Mouse (Mus musculus): Measurements from ENCODE around the gene Ndufs2. TPM values are rescaled to one million over a fixed set of nuclear protein-coding genes. Genes with fewer than 3 reads are reported as not detected.
"Not testable (repeated sequence)": the region's sequence is repeated elsewhere in the genome, so short reads cannot be mapped to it uniquely, and the experiment has no call there.

Gene Ndufs2
- total RNA-seq, 2 experiments from 2014 or later = 446 to 477 TPM

DNA sequence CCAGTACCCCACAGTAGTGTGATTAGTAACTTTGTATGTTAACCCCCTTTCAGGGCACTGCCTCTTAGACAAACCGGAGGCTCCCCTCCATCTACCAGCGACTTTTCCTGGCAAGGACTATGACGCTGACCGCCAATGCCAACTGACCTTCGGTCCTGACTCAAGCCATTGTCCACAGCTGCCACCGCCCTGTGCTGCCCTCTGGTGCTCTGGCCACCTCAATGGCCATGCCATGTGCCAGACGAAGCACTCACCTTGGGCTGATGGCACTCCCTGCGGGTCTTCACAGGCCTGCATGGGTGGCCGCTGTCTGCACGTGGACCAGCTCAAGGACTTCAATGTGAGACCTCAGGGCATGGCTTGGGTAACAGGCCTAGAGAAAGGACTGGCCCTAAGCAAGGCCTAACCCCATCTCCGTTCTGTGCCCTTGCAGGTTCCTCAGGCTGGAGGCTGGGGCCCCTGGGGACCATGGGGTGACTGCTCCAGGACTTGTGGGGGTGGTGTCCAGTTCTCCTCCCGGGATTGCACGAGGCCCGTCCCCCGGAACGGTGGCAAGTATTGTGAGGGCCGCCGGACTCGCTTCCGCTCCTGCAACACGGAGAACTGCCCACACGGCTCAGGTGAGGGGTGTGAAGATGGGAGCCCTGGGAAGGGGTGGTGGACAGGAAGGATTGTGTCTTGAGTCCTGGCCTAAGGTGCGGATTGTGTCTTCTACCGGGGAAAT lies 5.1 kb upstream of the Ndufs2 start:
- DNase-seq (ENCODE audit: low spot score in 2 of 2) = no peak

GRCm38 (mm10) chr1:171252415-171252814 lies 1.2 kb upstream of the Ndufs2 start:
- DNase-seq (ENCODE audit: low spot score in 2 of 2) = no peak

DNA sequence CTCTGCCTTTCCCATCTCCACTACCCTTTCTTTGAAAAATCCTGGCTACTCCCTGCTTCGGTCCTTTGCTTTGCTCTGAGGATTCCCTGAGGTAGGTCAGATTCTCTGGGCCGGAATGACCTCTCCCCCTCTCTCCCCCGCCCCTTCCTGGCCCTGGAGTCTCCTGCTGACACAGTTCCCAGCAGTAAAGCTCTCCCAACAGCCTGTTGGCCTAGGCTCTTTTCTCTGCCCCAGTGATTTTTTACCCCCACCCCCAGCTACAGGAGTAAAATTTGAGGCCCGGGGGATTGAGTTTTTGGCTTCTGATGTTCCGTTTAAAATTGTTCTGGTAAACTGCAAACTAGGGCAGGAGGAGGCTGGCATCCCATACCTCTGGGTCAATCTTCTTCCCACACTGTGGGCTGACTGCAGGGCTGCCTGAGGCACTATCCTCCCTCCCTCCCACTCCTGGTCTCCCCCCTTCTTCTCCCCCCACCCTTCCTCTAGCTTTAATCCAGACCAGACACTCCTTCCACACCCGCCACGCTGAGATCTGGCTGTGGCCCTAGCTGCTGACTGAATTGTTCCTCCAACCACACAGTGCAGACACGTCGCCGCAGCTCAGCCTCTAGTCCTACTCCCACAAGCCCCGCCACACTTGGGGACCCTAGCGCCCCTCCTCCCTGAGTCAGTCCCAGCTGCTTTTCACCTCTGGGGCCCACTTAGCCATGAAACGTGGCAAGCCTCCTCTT lies 571 bp upstream of the Ndufs2 start:
- no peak for DNase-seq (ENCODE audit: low spot score in 2 of 2)

GRCm38 (mm10) chr1:171249913-171250600 lies 1.1 kb downstream of the Ndufs2 start, which contains the start of gene Adamts4:
TSS of gene Adamts4 (plus strand) at chr1:171250421.
- DNase-seq (ENCODE audit: low spot score in 2 of 2) = no peak

DNA sequence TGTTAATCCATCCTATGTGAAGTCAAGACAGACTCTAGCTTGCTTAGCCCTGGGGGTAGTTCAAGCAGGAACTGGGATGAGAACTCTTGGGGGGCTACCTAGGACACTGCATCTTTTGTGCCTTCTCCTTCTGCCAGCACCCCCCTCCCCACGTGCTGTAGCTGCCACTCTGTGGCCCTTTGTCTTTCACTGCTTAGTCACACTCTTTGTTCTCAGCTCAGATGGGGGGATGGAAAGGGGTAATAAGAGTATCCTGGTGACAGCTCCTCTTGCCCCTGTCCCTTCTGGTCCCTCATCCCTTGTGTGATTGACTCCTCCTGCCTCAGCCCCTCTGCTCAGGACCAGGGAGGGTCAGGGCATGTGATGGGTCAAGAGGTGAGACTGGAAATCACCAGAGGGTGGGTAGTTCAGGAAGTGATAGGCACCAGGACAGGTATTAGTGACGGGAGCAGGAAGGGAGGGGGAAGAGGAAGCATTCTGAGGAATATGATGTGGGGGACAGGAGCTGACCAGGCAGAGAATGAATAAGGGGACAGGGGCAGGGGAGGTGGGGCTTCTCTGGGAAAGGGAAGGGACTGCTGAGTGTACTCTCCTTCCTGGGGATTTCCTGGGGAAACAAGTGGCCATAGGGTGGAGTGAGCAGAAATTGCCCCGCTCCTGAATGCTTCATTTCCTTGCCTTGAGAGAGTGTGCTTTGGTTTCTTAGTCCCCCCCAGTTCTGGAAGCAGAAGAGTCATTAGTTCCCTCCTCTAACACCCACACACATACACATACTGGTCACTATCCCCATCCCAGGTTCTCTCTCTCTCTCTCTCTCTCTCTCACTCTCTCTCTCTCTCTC lies 2.6 kb downstream of the Ndufs2 start:
- DNase-seq (ENCODE audit: low spot score in 2 of 2) = no peak

DNA sequence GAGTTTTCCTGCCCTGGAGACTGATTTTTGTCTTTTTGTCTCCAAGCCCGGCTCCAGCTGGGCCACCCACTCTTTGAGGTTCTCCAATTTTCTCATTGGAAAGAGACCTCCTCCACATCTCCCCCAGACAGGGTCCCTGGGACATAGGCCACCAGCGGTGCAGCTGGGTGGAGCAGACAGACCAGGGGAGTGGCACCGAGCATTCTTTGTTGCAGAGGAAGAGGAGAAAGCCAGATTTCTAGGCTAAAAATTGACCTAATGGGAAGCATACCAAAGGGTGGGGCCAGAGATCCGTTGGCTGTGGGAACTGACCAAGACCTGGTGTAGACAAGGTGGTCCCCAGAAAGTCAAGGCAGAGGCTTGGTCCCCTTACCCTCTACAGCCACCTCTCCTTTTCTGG lies 3.3 kb downstream of the Ndufs2 start:
- DNase-seq (ENCODE audit: low spot score in 2 of 2) = no peak

- DNase-seq (ENCODE audit: low spot score in 2 of 2) = no peak
Observed at GRCm38 (mm10) chr1:171247453-171247841, 3.7 kb downstream of the Ndufs2 start.

DNA sequence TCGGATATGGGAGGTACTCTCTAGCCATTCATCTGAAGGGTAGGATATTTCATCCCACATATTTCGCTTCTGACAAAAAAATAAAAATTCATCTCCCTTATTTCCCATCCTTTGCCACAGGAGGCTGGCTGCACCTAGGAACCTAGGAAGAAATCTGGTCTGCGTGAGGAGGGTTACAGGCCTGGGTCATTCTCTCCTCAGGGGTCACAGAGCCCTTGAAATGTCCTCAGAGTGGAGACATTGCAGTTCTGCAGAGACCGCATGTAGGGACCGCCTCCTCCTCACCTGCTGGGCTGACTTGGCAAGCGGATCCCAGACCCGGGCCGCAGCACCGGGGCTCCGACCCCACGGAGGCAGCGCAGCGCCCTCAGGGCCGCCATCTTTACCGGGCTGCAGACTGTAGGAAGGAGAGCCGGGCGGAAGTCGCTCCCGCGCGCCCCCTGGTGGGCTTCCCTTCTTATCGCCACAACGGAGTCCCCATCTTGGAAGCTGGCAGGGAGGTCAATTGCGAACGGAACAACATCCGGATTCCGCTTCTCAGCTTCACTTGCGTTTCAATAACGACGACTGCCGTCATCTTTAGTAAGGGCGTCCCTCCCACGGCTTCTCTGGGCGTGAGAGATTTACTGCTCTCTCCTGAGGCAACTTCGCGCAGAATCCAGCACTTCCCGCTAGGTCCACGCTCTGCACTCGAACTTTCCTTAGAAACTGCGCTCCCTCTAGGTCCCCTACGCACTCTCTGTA lies 4.3 kb downstream of the Ndufs2 start:
- peak; percentile 94 to 95 for DNase-seq (ENCODE audit: low spot score in 2 of 2)

DNA sequence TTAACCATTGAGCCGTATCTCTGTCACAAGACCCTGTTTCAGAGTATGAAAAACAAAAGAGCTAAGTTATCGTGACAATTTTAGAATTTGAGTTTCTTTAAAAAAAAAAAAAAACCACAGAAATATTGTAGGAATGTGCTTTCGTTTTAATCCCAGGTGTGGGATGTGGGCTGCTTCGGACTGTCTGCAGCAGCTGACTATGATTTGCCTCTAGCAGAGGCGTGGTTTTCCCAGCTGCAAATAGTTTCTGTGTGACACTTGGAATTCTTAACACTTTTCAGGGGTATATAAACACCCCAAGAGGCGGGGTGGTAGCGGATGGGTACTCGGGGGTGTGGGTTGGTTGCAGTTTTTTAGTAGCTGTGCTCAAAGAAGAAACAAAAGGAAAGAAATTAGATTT lies 5.8 kb downstream of the Ndufs2 start:
- DNase-seq (ENCODE audit: low spot score in 2 of 2) = no peak

DNA sequence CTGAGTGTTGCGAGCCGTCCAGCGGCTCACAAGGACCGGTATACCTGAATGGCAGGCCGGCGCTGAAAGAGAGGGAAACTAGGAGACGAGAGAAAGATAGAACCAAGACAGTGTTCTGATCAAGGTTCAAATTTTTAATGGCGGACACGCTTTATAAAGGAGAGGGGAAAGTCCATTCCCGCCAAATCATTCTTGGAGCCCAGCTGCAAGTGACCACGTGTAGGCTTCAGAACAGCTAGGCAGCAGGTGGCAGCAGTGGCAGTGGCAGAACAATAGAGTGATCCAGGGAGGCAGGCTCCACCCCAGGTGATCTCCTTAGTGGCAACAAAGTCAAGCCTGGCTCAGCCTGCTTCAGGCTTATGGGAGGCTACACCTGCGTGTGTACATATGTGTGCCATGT lies 9.2 kb downstream of the Ndufs2 start:
- not testable (repeated sequence) for DNase-seq (ENCODE audit: low spot score in 2 of 2)

- no peak for DNase-seq (ENCODE audit: low spot score in 2 of 2)
Observed at GRCm38 (mm10) chr1:171240911-171241310, 10.3 kb downstream of the Ndufs2 start.

DNA sequence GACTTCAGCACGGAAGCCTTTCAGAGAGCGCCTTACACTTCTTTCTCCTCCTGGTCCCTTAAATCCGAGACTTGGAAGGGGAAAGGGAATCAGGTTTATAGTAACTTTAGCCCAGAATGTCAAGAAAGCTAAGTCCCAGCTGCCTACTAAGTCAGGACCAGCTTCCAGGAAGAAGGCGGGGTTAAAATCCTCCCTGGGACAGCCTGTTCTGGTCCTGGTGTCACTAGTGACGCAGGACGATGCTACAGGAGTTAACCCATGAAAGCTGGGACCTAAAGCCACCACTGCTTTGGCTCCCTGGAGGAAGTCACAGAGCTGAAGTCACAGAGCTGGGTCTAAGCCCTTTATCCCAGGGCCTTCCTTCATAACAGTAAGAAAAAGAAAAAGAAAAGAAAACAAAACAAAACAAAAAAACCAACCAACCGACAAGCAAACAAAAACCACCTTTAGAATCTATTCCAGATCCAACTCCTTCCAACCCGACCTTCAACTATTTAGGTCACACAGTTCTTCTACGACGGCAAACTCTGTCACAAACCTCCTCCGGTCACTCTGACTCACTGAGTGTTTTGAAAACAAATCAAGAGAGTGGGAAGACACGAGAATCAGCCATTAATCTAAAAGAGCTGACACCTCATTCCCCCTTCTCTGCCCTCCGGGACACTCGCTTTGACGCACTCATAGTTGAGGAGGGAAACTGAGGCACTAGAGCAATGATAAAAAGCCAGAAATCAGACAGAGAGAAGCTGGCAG lies 11.0 kb downstream of the Ndufs2 start:
- no peak for DNase-seq (ENCODE audit: low spot score in 2 of 2)

DNA sequence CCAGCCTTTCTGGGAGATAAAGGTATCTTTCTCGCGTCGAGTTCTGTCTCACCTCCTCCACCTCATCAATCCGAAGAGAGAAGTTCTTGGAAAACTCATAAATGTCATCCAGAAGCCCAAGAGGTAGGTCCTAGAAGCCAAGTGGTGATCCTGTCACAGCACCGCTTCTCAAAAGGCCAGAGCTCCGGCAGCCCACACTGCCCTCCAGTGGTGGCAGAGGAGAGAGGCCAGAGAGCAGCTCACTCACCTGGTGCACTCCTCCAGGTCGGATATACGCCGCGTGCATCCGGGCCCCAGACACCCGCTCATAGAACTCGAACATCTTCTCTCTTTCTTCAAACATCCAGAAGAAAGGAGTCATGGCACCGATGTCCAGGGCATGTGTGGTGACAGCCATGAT lies 12.7 kb downstream of the Ndufs2 start:
- DNase-seq (ENCODE audit: low spot score in 2 of 2) = no peak

GRCm38 (mm10) chr1:171237438-171237837 lies 13.8 kb downstream of the Ndufs2 start:
- no peak for DNase-seq (ENCODE audit: low spot score in 2 of 2)

GRCm38 (mm10) chr1:171235791-171236190 lies 15.4 kb downstream of the Ndufs2 start:
- no peak for DNase-seq (ENCODE audit: low spot score in 2 of 2)

DNA sequence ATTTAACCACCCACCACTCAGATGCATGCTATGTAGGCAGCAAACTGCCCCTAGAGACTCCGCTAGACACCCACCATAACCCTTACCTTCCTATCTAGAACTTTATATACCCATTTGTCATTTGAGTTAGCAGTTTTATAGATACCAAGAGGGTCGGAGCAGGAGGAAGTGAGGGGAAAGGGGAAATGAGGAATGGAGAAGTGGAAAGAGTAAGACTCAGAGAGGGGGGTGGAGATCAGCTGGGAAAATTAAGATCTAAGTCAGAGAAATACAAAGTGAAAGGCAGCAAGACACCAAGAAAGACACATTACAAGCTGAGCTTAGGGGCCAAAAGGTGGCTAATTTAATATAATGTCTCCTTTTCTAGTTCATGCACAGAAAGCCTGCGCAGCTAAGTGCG lies 16.6 kb downstream of the Ndufs2 start:
- no peak for DNase-seq (ENCODE audit: low spot score in 2 of 2)

- DNase-seq (ENCODE audit: low spot score in 2 of 2) = no peak
Observed at GRCm38 (mm10) chr1:171234126-171234525, 17.1 kb downstream of the Ndufs2 start, which contains the start of gene Fcer1g. TSS of gene Fcer1g (minus strand) at chr1:171234365.

GRCm38 (mm10) chr1:171232800-171233730 lies 18.1 kb downstream of the Ndufs2 start:
- no peak for DNase-seq (ENCODE audit: low spot score in 2 of 2)

DNA sequence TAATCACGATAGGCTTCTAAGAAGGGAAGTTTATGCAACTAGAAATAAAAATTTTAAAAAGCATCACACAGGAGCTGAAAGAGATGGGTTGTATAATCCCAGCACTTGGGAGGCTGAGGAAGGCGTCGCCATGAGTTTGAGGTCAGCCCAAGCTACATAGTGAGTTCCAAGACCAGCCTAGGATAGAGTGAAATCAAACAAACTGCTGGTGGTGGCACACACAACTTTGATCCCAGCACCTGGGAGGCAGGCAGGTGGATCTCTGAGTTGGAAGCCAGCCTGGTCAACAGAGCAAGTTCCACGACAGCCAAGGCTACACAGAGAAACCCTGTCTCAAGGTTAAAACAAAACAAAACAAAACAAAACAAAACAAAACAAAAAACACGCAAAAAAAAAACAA lies 18.8 kb downstream of the Ndufs2 start:
- no peak for DNase-seq (ENCODE audit: low spot score in 2 of 2)
